Mouse (Mus musculus) limb, embryonic 12.5 days (tissue): ENCODE data around the gene Tent5b. TPM values are rescaled to one million over a fixed set of nuclear protein-coding genes. Genes with fewer than 3 reads are reported as not detected.

Source experiments
- ATAC-seq: fragments of 200-750 bp; cut with Nextera tagmentation; 2 replicates; pipeline ENCODE4 v1.8.0; 2017; ENCODE audit warnings: low read depth, moderate TSS enrichment; ENCODE audit not compliant: insufficient number of reproducible peaks, insufficient read depth, low FRiP score, low TSS enrichment
- H3K27ac ChIP-seq: fragments of 300-500 bp; sonication (generic); 2 replicates; pipeline ENCODE4 v1.5.1; 2016; ENCODE audit warnings: mild to moderate bottlenecking, moderate library complexity
- H3K27me3 ChIP-seq: fragments of 300-500 bp; sonication (generic); 2 replicates; pipeline ENCODE4 v1.6.1; 2016; ENCODE audit warnings: mild to moderate bottlenecking, moderate library complexity
- H3K36me3 ChIP-seq: fragments of 300-500 bp; sonication (generic); 2 replicates; pipeline ENCODE4 v1.6.1; 2016; ENCODE audit warnings: mild to moderate bottlenecking, moderate library complexity
- H3K4me1 ChIP-seq: fragments of 300-500 bp; sonication (generic); replicated peaks from 2 replicates; pipeline ENCODE4 v1.6.1; 2016
- H3K4me2 ChIP-seq: fragments of 300-500 bp; sonication (generic); 2 replicates; pipeline ENCODE4 v1.6.1; 2016; ENCODE audit warnings: mild to moderate bottlenecking, moderate library complexity
- H3K4me3 ChIP-seq: fragments of 300-500 bp; sonication (generic); replicated peaks from 2 replicates; pipeline ENCODE4 v1.5.1; 2016; ENCODE audit warnings: mild to moderate bottlenecking
- H3K9ac ChIP-seq: fragments of 300-500 bp; sonication (generic); replicated peaks from 2 replicates; pipeline ENCODE4 v1.6.1; 2016; ENCODE audit warnings: mild to moderate bottlenecking, moderate library complexity
- H3K9me3 ChIP-seq: fragments of 300-500 bp; sonication (generic); 2 replicates; pipeline ENCODE4 v1.6.1; 2016; ENCODE audit warnings: mild to moderate bottlenecking, moderate library complexity
- WGBS: fragments of 180-500 bp; shearing (Covaris S2); methylation state at CpG from one replicate; pipeline ENCODE4 v1.1.7; 2016; 5-methylcytosine and 5-hydroxymethylcytosine counted together
- polyA plus RNA-seq: library from polyadenylated mRNA; unstranded; fragments of >200 nt; fragmentation: Nextera tagmentation; extraction: Ambion mirVana; gene quantifications from 2 replicates; pipeline ENCODE4 v1.2.1, GENCODE M21; 2016

Tent5b gene
- polyA plus RNA-seq: 1.2 TPM in 2 replicates

DNA sequence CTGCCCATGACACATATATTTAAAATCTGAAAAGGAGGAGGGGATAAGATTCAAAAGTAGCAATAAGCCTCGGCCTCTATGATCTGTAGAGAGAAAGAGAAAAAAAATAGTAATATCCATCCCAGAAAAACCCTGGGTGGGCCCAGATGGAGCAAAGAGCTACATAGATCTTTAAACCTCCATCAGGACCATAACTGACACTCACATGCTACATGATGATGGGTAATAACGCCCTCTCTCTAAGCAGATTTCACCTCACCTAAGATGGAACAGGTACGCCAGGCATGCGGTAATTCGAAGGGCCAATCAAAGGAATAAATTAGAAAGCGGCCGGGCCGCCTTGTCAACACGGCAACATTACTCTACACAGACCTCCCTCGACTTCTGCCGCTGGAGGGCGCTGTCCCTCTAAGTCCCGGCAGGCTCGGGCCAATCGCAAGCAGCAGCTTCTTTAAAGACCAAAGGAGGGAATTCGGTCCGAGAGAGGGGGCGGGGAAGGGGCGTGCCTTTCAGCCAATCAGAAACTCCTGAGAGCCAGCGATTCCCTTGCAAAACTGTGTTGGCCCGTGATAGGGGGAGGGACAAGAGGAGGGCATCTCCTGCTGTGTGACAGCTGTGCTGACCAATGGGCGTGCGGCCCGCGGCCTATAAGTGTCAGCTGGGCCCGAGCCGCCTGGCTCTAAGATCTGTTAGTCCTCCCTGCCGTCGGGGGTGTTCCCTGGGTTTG lies at the start of gene Tent5b:
Gene Tent5b, plus strand, starts transcription at position 675 of the 727 bp plus-strand sequence.
- peak within 1 kb of the TSS; percentile 37; the same call in 1 of the 2 replicates for H3K9ac ChIP-seq
- H3K27ac ChIP-seq: no peak within 1 kb of the TSS
- no peaks in the 10 kb centered on the region for H3K9me3 ChIP-seq
- H3K4me3 ChIP-seq: peak within 1 kb of the TSS; percentile 52
- no peaks in the 10 kb centered on the region for H3K36me3 ChIP-seq
- H3K4me2 ChIP-seq: peak within 1 kb of the TSS; percentile 60
- peaks cover 17% of the 10 kb centered on the region for H3K4me1 ChIP-seq
- peaks cover 79% of the 10 kb centered on the region for H3K27me3 ChIP-seq
- ATAC-seq: peak; percentile 97
- WGBS: 5% methylated on average over 29 of the region's 29 CpGs

DNA sequence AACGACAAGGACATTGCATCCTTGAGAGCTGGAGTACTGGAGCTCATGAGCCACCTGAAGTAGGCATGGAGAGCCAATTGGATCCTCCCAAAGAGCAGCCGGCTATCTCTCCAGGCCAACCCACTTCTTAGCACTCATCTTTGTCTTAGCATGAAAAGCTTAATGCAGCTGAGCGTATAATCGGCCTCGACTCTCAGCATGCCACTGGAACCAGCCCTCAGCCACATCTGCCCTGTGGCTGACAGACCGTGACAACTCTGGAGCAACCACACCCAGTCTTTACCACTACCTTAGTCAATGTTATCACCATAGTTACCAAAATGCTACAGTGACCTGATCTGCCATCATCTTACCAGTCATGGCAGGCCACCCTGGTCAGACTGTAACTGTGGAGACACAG lies 48.4 kb upstream of the Tent5b start:
- no peaks in the 10 kb centered on the region for H3K9me3 ChIP-seq
- H3K27me3 ChIP-seq: no peaks in the 10 kb centered on the region
- H3K4me3 ChIP-seq: no peak overlapping the region
- WGBS: 83% methylated on average over 6 of the region's 6 CpGs
- H3K4me1 ChIP-seq: peaks cover 10% of the 10 kb centered on the region; the same call in 1 of the 2 replicates
- no peak overlapping the region for H3K9ac ChIP-seq
- no peak overlapping the region for H3K27ac ChIP-seq
- no peak overlapping the region for H3K4me2 ChIP-seq
- no peaks in the 10 kb centered on the region for H3K36me3 ChIP-seq
- ATAC-seq: no peak

DNA sequence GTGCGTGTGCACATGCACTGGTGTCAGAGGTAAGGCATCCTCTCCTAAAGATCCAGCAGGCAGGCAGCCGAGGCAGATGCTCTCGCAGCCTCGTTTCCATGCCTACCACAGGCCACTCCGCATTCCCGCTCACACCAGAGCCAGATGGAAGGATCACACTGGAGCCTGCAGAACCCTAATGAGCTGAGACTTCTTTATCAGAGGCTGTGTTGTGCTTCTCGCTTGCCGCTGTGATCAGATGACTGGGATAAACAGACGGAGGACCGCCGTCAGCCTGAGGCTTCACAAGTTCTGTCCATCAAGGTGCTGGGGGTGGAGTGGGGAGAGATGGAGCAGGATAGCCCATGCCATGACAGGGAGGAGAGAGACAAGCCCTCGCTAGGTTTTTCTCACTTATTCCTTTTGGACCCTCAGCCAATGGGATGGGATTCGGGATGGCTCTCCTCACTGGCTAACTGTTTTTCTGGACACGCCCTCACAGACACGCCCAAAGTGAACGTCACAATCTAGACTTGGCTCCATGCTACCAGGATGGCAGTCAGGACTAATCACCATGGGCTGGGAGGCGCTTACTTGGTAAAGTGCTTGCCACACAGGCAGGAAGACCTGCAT lies 47.3 kb upstream of the Tent5b start:
- Histone ChIP-seq H3K27me3 (no peaks in the 10 kb centered on the region), H3K4me1 (0 out of 2 replicates have a peak, but pooled peaks cover 4% of the 10 kb centered on the region), H3K27ac (no peak overlapping the region), H3K9me3 (no peaks in the 10 kb centered on the region), H3K4me3 (no peak overlapping the region), H3K36me3 (no peaks in the 10 kb centered on the region), H3K9ac (no peak overlapping the region), H3K4me2 (peak overlapping the region; percentile 23; the same call in 1 of the 2 replicates)
- WGBS: 20% methylated on average over 17 of the region's 17 CpGs
- no peak for ATAC-seq

DNA sequence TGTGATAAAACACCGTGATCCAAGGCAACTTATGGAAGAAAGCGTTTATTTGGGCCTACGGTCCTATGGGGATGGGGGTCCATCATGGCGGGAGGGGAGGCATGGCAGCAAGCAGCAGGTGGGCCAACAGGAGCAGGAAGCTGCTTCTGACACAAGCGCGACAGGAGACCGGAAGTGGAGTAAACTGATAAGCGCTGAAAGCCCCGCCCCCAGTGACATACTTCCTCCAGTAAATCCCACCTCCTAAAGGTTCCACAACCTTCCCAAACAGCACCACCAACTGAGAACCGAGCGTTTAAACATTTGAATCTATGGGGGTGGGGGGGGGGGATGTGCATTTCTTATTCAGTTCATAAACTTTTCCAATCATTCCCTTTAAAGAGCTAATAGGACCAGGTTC lies 44.0 kb upstream of the Tent5b start:
- ATAC-seq: no peak

DNA sequence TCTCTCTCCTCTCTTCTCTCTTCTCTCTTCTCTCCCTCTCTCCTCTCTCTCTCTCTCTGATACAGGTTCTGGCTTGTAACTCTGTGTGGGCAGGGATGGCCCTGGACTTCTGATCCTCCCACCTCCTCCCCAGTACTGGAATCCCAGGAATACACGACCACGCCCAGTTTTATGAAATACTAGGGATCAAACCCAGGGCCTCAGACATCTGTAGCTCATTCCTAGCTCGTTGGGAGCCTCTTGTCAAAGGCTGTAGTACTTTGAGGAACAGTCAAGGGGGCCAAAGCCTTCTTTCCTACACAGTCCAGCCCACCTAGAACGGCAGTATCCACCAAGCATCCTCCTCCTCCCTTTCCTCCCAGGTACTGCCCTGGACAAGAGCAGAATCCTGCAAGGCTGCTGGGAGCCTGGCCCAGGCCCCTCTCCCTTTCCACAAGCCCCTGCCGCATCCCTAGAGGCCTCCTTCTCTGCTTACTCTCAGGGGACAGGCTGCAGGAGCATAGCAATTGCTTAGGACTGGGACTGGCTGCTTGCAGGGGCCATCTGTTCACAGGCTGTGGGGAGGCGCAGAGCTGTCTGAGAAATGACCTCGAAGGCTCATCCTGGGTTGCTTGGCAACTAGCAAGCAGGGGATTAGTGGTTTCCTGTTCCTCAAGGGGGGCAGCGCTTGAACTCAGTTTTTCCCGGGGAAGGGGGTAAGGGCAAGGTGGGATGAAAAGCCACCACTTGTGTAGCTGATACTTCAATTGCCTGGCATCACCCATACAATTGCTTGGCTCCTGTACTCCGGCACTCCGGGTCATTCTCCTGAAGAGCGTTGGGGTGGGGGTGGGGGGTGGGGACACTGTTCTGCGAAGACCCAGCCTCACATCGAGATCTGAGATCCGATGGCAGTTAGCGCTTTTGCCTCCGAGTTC lies 40.2 kb upstream of the Tent5b start:
- peaks cover 48% of the 10 kb centered on the region for H3K4me1 ChIP-seq
- ATAC-seq: peak; percentile 88
- peak overlapping the region; percentile 55 for H3K4me2 ChIP-seq
- peak overlapping the region; percentile 87 for H3K27ac ChIP-seq
- peak overlapping the region; percentile 19 for H3K4me3 ChIP-seq
- WGBS: 3% methylated on average over 17 of the region's 17 CpGs
- no peaks in the 10 kb centered on the region for H3K9me3 ChIP-seq
- no peaks in the 10 kb centered on the region for H3K27me3 ChIP-seq
- H3K9ac ChIP-seq: 0 out of 2 replicates have a peak overlapping the region, but pooled peaks have one; percentile 3
- no peaks in the 10 kb centered on the region for H3K36me3 ChIP-seq

More for the DNA sequence above, 44.0 kb upstream of the Tent5b start:
- Histone ChIP-seq H3K27me3 (no peaks in the 10 kb centered on the region), H3K9ac (no peak overlapping the region), H3K27ac (no peak overlapping the region), H3K4me3 (no peak overlapping the region), H3K4me2 (no peak overlapping the region), H3K4me1 (peaks cover 33% of the 10 kb centered on the region), H3K9me3 (no peaks in the 10 kb centered on the region), H3K36me3 (no peaks in the 10 kb centered on the region)
- 88% methylated on average over 11 of the region's 11 CpGs for WGBS

DNA sequence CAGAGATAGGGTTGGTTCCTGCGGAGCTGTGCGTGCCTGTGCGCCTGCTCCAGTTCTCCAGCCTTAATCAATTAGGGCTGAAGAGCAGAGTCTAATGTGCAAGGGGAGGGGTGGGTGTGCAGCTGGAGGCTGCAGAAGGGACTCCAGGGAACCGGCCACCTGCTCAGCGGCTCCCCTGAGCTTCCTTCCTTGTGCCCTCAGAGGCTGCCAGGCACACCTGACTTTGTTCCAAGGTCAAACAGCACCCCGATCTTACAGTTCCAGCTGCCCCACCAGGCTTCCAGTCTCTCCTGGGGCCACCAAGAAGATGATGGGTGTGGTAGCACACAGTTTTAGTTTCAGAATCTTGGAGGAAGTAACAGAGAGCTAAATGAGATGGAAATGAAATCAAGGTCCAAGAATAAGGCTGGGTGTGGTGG lies 39.5 kb upstream of the Tent5b start:
- 2% methylated on average over 6 of the region's 6 CpGs for WGBS
- H3K27me3 ChIP-seq: no peaks in the 10 kb centered on the region

DNA sequence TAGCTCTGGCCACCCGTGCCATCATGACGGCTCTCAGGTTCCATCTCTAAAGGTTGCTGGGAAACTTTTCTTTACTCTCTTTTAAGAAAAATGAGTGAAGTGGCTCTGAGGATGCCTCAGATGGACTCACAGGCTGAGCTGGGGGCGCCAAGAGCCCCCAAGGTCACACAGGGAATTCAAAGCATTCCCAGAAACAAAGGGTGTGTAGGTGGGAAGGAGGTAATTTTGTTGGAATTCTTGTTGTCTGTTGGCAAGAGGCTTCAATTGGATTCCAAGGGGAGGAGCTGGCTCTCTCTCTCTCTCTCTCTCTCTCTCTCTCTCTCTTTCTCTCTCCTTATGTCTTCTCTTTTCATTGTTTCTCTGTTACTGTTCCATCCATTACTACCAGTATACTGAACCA lies 37.7 kb upstream of the Tent5b start:
- Histone ChIP-seq H3K27ac (peak overlapping the region; percentile 85; the same call in 1 of the 2 replicates), H3K36me3 (no peaks in the 10 kb centered on the region), H3K9ac (no peak overlapping the region), H3K27me3 (no peaks in the 10 kb centered on the region), H3K4me1 (peaks cover 50% of the 10 kb centered on the region), H3K4me3 (no peak overlapping the region), H3K4me2 (no peak overlapping the region), H3K9me3 (no peaks in the 10 kb centered on the region)
- no peak for ATAC-seq
- WGBS: 54% methylated on average over 3 of the region's 3 CpGs

More for the DNA sequence above, 39.5 kb upstream of the Tent5b start:
- no peaks in the 10 kb centered on the region for H3K9me3 ChIP-seq
- no peak overlapping the region for H3K9ac ChIP-seq
- peak; percentile 45; the same call in 1 of the 2 replicates for ATAC-seq
- peak overlapping the region; percentile 87 for H3K27ac ChIP-seq
- no peaks in the 10 kb centered on the region for H3K36me3 ChIP-seq
- peak overlapping the region; percentile 55 for H3K4me2 ChIP-seq
- H3K4me1 ChIP-seq: peaks cover 48% of the 10 kb centered on the region
- peak overlapping the region; percentile 19; the same call in 1 of the 2 replicates for H3K4me3 ChIP-seq

DNA sequence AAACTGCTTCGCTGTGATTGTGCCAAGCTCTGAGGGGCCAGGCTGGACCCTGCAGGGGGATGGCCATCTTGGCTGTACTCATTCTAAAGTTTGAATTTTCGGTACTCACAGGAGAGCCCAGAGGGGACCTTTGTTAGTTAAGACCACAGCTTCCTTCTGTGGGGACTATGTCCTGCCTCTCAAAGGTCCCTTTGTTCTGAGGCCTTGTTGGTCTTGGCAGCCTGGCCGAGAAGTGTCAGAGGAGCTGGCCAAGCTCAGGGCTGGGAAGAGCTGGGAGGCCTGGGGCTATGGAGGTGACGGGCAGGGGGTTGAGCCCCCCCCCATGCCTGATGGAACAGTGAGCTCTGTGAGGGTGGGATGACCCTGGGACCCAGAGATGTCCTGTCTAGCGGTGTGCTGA lies 36.8 kb upstream of the Tent5b start:
- ATAC-seq: no peak
- Histone ChIP-seq H3K36me3 (no peaks in the 10 kb centered on the region), H3K9me3 (no peaks in the 10 kb centered on the region), H3K27ac (peak overlapping the region; percentile 85), H3K9ac (peak overlapping the region; percentile 12; the same call in 1 of the 2 replicates), H3K4me3 (no peak overlapping the region), H3K4me2 (no peak overlapping the region), H3K4me1 (peaks cover 57% of the 10 kb centered on the region), H3K27me3 (no peaks in the 10 kb centered on the region)
- 75% methylated on average over 5 of the region's 5 CpGs for WGBS

DNA sequence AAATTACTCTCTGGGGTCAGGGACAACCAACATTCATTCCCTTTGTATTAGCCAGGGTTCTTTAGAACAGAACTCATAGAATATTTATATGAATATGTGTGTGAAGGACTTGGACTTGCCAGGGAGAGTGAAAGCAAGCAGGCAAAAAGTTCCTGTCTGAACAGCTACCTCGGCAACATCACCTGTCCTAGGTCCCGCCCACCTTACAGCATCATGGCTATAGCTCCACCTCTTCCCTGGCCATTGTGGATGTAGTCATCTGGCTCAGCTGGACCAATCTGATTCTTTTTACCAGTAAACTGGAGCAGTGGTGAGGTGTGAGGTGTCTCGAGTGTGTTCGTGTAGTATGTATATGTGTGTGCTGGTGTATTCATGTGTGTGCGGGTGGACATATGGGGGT lies 34.2 kb upstream of the Tent5b start:
- Histone ChIP-seq H3K9me3 (no peaks in the 10 kb centered on the region), H3K4me3 (no peak overlapping the region)

DNA sequence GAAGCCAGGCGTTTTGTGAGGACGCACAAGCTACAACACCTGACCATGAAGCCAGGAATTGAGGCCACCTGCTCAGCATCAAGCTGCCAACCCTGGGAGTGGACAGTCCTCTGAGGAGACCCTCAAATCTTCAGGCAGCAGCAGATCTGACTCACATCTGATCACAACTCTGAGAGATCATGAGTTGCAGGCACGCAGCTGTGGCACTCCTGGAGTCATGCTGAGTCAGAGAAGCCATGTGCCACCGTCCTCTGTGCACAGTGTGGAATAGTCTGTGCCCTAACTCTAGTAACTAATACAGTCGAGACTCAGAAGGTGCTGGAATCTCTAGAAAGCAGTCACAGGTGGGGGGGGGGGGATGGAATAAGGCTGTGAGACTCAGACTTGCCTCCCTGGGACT lies 32.6 kb upstream of the Tent5b start:
- no peaks in the 10 kb centered on the region for H3K36me3 ChIP-seq
- H3K27me3 ChIP-seq: no peaks in the 10 kb centered on the region
- no peak overlapping the region for H3K4me3 ChIP-seq
- WGBS: 41% methylated on average over 5 of the region's 5 CpGs
- H3K27ac ChIP-seq: no peak overlapping the region
- H3K9ac ChIP-seq: no peak overlapping the region
- no peak overlapping the region for H3K4me2 ChIP-seq
- H3K4me1 ChIP-seq: peaks cover 33% of the 10 kb centered on the region
- ATAC-seq: no peak
- no peaks in the 10 kb centered on the region for H3K9me3 ChIP-seq

More for the DNA sequence above, 34.2 kb upstream of the Tent5b start:
- ATAC-seq: no peak
- H3K4me2 ChIP-seq: no peak overlapping the region
- no peak overlapping the region for H3K27ac ChIP-seq
- H3K27me3 ChIP-seq: no peaks in the 10 kb centered on the region
- no peaks in the 10 kb centered on the region for H3K36me3 ChIP-seq
- 88% methylated on average over 5 of the region's 5 CpGs for WGBS
- H3K9ac ChIP-seq: no peak overlapping the region
- peaks cover 46% of the 10 kb centered on the region for H3K4me1 ChIP-seq

DNA sequence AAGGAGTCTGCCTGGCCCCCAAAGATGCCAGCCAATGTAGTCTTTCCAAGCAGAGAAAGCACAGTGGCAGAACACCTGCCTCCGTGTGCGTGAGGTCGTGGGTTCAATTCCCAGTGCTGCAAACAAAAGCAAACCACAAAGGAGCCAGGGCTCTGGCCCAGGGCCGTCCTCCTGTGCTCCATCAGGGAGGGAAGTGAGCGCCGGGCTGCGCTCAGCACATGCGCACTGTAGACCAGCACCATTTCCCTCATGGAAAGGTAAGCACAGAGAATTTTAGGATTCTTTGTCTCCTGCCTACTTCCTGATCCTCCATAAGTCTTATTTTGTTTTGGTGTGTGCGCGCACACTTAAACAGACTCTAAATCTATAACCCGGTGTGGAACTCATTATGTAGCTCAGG lies 32.0 kb upstream of the Tent5b start:
- Histone ChIP-seq H3K4me1 (peaks cover 28% of the 10 kb centered on the region), H3K27me3 (no peaks in the 10 kb centered on the region), H3K27ac (no peak overlapping the region), H3K36me3 (no peaks in the 10 kb centered on the region), H3K9me3 (no peaks in the 10 kb centered on the region), H3K4me3 (no peak overlapping the region), H3K9ac (no peak overlapping the region), H3K4me2 (no peak overlapping the region)
- 81% methylated on average over 11 of the region's 11 CpGs for WGBS
- no peak for ATAC-seq
